Mouse (Mus musculus) hindbrain, postnatal 0 days (tissue): ENCODE data around the gene Iqgap2. TPM values are rescaled to one million over a fixed set of nuclear protein-coding genes. Genes with fewer than 3 reads are reported as not detected.
A peak's percentile ranks its signal among the peaks of the same experiment; 100 is the strongest.

ENCODE experiments used
- ATAC-seq: fragments of 200-750 bp; cut with Nextera tagmentation; 2 replicates; pipeline ENCODE4 v1.8.0; 2017; ENCODE audit warnings: mild to moderate bottlenecking, moderate TSS enrichment, moderate library complexity
- DNase-seq: peaks from one replicate; pipeline ENCODE4 v3.0.0-alpha.2; 2015; ENCODE audit warnings: low spot score
- H3K27ac ChIP-seq: fragments of 300-500 bp; sonication (generic); 2 replicates; pipeline ENCODE4 v1.5.1; 2014; ENCODE audit warnings: mild to moderate bottlenecking
- H3K27me3 ChIP-seq: fragments of 300-500 bp; sonication (generic); 2 replicates; pipeline ENCODE4 v1.6.1; 2014; ENCODE audit warnings: low read length, mixed read lengths; ENCODE audit not compliant: insufficient read depth
- H3K36me3 ChIP-seq: fragments of 300-500 bp; sonication (generic); 2 replicates; pipeline ENCODE4 v1.6.1; 2014; ENCODE audit warnings: low read length, mixed read lengths; ENCODE audit not compliant: insufficient read depth
- H3K4me1 ChIP-seq: fragments of 300-500 bp; sonication (generic); 2 replicates; pipeline ENCODE4 v1.6.1; 2014; ENCODE audit warnings: antibody characterized with exemption, low read length, mixed read lengths; ENCODE audit not compliant: insufficient read depth
- H3K4me2 ChIP-seq: fragments of 300-500 bp; sonication (generic); 2 replicates; pipeline ENCODE4 v1.6.1; 2014; ENCODE audit warnings: low read depth, mild to moderate bottlenecking, low read length, moderate library complexity, mixed read lengths
- H3K4me3 ChIP-seq: fragments of 300-500 bp; sonication (generic); 2 replicates; pipeline ENCODE4 v1.5.1; 2014; ENCODE audit warnings: low read length
- H3K9ac ChIP-seq: fragments of 300-500 bp; sonication (generic); replicated peaks from 2 replicates; pipeline ENCODE4 v1.6.1; 2014; ENCODE audit warnings: mild to moderate bottlenecking, low read length, moderate library complexity, mixed read lengths
- H3K9me3 ChIP-seq: fragments of 300-500 bp; sonication (generic); 2 replicates; pipeline ENCODE4 v1.6.1; 2016; ENCODE audit warnings: low read length, mixed read lengths
- CTCF ChIP-seq: IDR thresholded peaks from 2 replicates; pipeline ENCODE4 v1.5.1; 2016; ENCODE audit warnings: antibody characterized with exemption, control low read depth, low read depth
- WGBS: fragments of 180-500 bp; shearing (Covaris S2); extraction: QIAGEN DNeasy Blood & Tissue Kit; methylation state at CpG from one replicate; pipeline ENCODE4 v1.1.7; 2014; 5-methylcytosine and 5-hydroxymethylcytosine counted together
- polyA plus RNA-seq: library from polyadenylated mRNA; unstranded; fragments of >200 nt; fragmentation: Nextera tagmentation; extraction: Ambion mirVana; gene quantifications from 2 replicates; pipeline ENCODE4 v1.2.1, GENCODE M21; 2015
- total RNA-seq: library from RNA; depleted of rRNA; stranded (reverse); fragments of >200 nt; gene quantifications from 2 replicates; pipeline ENCODE4 v1.2.3, GENCODE M21; 2014

The Iqgap2 gene
- total and polyA plus RNA-seq, 2 experiments from 2014 or later = 2.9 to 3.1 TPM

DNA sequence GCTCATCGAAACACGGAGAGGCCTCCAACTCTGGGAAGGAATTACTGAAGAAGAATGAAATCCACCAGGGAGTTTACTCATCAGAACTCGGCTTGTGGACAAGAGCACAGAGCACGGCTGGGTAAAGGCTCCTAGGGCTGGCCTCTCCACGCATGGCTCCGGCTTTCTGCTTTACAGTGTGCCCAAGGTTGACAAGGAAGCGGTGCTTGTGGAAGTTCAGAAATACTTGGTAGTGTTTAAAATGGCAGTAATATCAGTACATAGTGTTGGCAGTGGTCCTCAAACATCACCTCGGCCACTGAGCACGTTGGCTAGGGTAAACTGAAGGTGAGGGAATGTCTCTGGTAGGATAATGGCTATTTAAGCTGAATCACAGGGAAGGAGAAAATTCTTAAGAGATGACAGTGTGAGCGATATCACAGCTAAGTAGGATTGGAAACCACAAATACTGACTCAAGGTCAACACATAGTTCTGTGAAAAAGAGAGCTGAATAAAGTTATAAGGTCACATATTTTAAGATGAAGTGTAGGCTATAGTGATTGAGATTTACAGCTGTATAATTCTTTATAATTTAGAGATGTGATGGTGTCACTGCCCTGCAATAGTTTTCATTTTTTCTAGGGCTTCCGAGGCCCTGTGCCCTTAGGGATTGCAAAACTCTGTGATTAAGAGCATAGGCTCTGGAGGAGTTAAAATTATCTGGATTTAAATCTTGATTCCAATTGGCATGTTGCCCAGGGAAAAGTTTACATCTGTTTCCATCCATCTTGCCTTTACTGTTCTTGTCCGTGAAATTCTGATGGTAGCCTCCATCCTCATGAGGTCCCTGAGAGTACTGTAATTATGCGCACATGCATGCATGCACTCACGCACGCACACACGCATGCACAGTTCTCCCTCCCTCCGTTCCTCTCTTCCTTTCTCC, 250.4 kb downstream of the Iqgap2 start:
- Histone ChIP-seq H3K36me3 (no peaks in the 10 kb centered on the region), H3K4me1 (peaks cover 12% of the 10 kb centered on the region; the same call in 1 of the 2 replicates), H3K27ac (no peak overlapping the region), H3K9me3 (no peaks in the 10 kb centered on the region), H3K4me3 (no peak overlapping the region), H3K9ac (no peak overlapping the region), H3K27me3 (no peaks in the 10 kb centered on the region), H3K4me2 (no peak overlapping the region)
- DNase-seq (no peak), ATAC-seq (no peak)
- TF ChIP-seq CTCF = no peak
- WGBS = 87% methylated on average over 17 of the region's 17 CpGs

- WGBS = 80% methylated on average over 1 of the region's 1 CpGs
- no peak for TF ChIP-seq CTCF
- H3K9me3 ChIP-seq = no peaks in the 10 kb centered on the region
- H3K36me3 ChIP-seq = no peaks in the 10 kb centered on the region
- H3K27ac ChIP-seq = no peak overlapping the region
- DNase-seq (no peak), ATAC-seq (no peak)
- H3K4me1 ChIP-seq = peaks cover 15% of the 10 kb centered on the region; the same call in 1 of the 2 replicates
- no peak overlapping the region for H3K4me3 ChIP-seq
- H3K9ac ChIP-seq = no peak overlapping the region
- no peak overlapping the region for H3K4me2 ChIP-seq
- no peaks in the 10 kb centered on the region for H3K27me3 ChIP-seq
Measured at GRCm38 (mm10) chr13:95640408-95640807, 251.3 kb downstream of the Iqgap2 start.

GRCm38 (mm10) chr13:95639336-95640116, 252.2 kb downstream of the Iqgap2 start:
- peak overlapping the region; percentile 56; the same call in 1 of the 2 replicates for H3K27ac ChIP-seq
- H3K4me3 ChIP-seq = no peak overlapping the region
- peaks cover 15% of the 10 kb centered on the region; the same call in 1 of the 2 replicates for H3K4me1 ChIP-seq
- H3K36me3 ChIP-seq = no peaks in the 10 kb centered on the region
- no peak overlapping the region for H3K4me2 ChIP-seq
- ATAC-seq = peak; percentile 91
- peak; percentile 78 for DNase-seq
- no peak for TF ChIP-seq CTCF
- no peaks in the 10 kb centered on the region for H3K27me3 ChIP-seq
- H3K9ac ChIP-seq = no peak overlapping the region
- WGBS = 63% methylated on average over 15 of the region's 15 CpGs
- no peaks in the 10 kb centered on the region for H3K9me3 ChIP-seq

- H3K4me3 ChIP-seq = no peak overlapping the region
- no peaks in the 10 kb centered on the region for H3K9me3 ChIP-seq
- DNase-seq = no peak
- no peak for ATAC-seq
- no peak overlapping the region for H3K9ac ChIP-seq
- peak overlapping the region; percentile 56; the same call in 1 of the 2 replicates for H3K27ac ChIP-seq
- peaks cover 15% of the 10 kb centered on the region; the same call in 1 of the 2 replicates for H3K4me1 ChIP-seq
- no peak overlapping the region for H3K4me2 ChIP-seq
- TF ChIP-seq CTCF = no peak
- WGBS = 39% methylated on average over 5 of the region's 5 CpGs
- no peaks in the 10 kb centered on the region for H3K27me3 ChIP-seq
- no peaks in the 10 kb centered on the region for H3K36me3 ChIP-seq
Measured at GRCm38 (mm10) chr13:95638894-95639293, 252.8 kb downstream of the Iqgap2 start.

DNA sequence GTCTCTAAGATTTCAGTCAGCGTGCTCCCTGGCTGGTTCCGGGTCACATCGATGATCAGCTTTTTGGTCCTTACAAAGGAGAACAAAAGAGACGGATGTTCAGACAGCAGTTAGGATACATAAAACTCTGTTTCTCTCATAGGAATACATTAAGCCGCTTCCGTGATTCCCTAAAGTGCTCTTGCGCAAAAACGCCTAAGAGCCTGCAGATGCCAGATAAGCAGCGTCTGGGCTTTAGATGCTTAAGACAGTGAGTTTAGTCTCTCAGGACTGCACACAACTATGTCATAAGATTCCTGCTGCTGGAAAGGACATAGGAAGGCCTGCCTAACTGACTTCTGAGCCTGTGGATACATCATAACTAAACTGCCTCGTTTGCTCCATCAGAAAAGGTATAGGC, 254.0 kb downstream of the Iqgap2 start:
- Histone ChIP-seq H3K4me2 (no peak overlapping the region), H3K27me3 (no peaks in the 10 kb centered on the region), H3K36me3 (no peaks in the 10 kb centered on the region), H3K27ac (no peak overlapping the region), H3K4me1 (peaks cover 15% of the 10 kb centered on the region; the same call in 1 of the 2 replicates), H3K9me3 (no peaks in the 10 kb centered on the region), H3K4me3 (no peak overlapping the region), H3K9ac (no peak overlapping the region)
- no peak for TF ChIP-seq CTCF
- WGBS = 76% methylated on average over 10 of the region's 10 CpGs
- DNase-seq (no peak), ATAC-seq (no peak)

GRCm38 (mm10) chr13:95635301-95635700, 256.4 kb downstream of the Iqgap2 start:
- Histone ChIP-seq H3K36me3 (no peaks in the 10 kb centered on the region; the same call in 1 of the 2 replicates), H3K9me3 (no peaks in the 10 kb centered on the region), H3K4me2 (no peak overlapping the region), H3K27ac (no peak overlapping the region), H3K9ac (no peak overlapping the region), H3K4me3 (no peak overlapping the region), H3K4me1 (peaks cover 15% of the 10 kb centered on the region; the same call in 1 of the 2 replicates), H3K27me3 (no peaks in the 10 kb centered on the region)
- no peak for TF ChIP-seq CTCF
- DNase-seq (no peak), ATAC-seq (no peak)
- 93% methylated on average over 12 of the region's 12 CpGs for WGBS
